Mouse (Mus musculus) CH12.LX (cell line): Measurements from ENCODE around the gene Pum2. TPM values are rescaled to one million over a fixed set of nuclear protein-coding genes. Genes with fewer than 3 reads are reported as not detected.

Source experiments
- DNase-seq: peaks from one replicate; pipeline ENCODE4 v3.0.0-alpha.2; 2013; ENCODE audit errors: extremely low read depth
- H3K27ac ChIP-seq: 2 replicates; pipeline ENCODE4 v1.5.1; 2012; ENCODE audit warnings: low read depth, mild to moderate bottlenecking, control low read depth, moderate library complexity; ENCODE audit not compliant: insufficient read depth
- H3K27me3 ChIP-seq: replicated peaks from 2 replicates; pipeline ENCODE3; 2012; ENCODE audit warnings: inconsistent platforms
- H3K36me3 ChIP-seq, 2 experiments: replicated peaks in 1 of 2; 2 replicates each; pipeline versions ENCODE3 to v1.6.1; 2012; ENCODE audit warnings: inconsistent platforms in 1 of 2, low read length in 1 of 2, mild to moderate bottlenecking in 1 of 2, mixed read lengths in 1 of 2, moderate library complexity in 1 of 2; ENCODE audit not compliant: control insufficient read depth in 1 of 2, insufficient read depth in 1 of 2
- H3K4me1 ChIP-seq, 2 experiments: 2 replicates each; pipeline ENCODE4 v1.6.1; 2012; ENCODE audit warnings: inconsistent platforms in 1 of 2, moderate library complexity in 1 of 2; ENCODE audit not compliant: insufficient read depth in 2 of 2, control insufficient read depth in 1 of 2
- H3K4me2 ChIP-seq: 2 replicates; pipeline ENCODE4 v1.6.1; 2012; ENCODE audit warnings: low read depth, mild to moderate bottlenecking, control low read depth; ENCODE audit not compliant: poor library complexity, insufficient read depth, severe bottlenecking
- H3K4me3 ChIP-seq, 3 experiments: fragments of 150-350 bp in 1 of 3; sonication (generic) in 1 of 3; replicated peaks in 1 of 3; 2 replicates each; pipeline versions ENCODE3 to v1.5.1; 2011 to 2012; ENCODE audit warnings: low read depth in 2 of 3, low read length in 2 of 3, mild to moderate bottlenecking in 2 of 3, moderate library complexity in 2 of 3, control low read depth in 1 of 3, improper control_type of control experiment in 1 of 3, inconsistent platforms in 1 of 3, mixed read lengths in 1 of 3; ENCODE audit not compliant: poor library complexity in 1 of 3
- H3K79me2 ChIP-seq: replicated peaks from 2 replicates; pipeline ENCODE4 v1.6.1; 2012; ENCODE audit warnings: mild to moderate bottlenecking, moderate library complexity; ENCODE audit not compliant: control insufficient read depth, poor library complexity, insufficient read depth, severe bottlenecking; ENCODE audit errors: extremely low read depth
- H3K9ac ChIP-seq: 2 replicates; pipeline ENCODE4 v1.6.1; 2012; ENCODE audit warnings: low read depth, mild to moderate bottlenecking, control low read depth, moderate library complexity; ENCODE audit not compliant: insufficient read depth
- H3K9me3 ChIP-seq: replicated peaks from 2 replicates; pipeline ENCODE3; 2012; ENCODE audit warnings: low read length, inconsistent platforms, mixed read lengths
- CHD2 ChIP-seq: IDR thresholded peaks from 2 replicates; pipeline ENCODE4 v1.6.1; 2011; ENCODE audit warnings: low read length, improper control_type of control experiment
- CTCF ChIP-seq, 2 experiments: IDR thresholded peaks in 1 of 2; conservative IDR thresholded peaks in 1 of 2; 2 replicates each; pipeline ENCODE4 v1.5.1; 2011 to 2012; ENCODE audit warnings: low read depth in 2 of 2, low read length in 2 of 2, improper control_type of control experiment in 1 of 2, inconsistent platforms in 1 of 2, mild to moderate bottlenecking in 1 of 2, moderate library complexity in 1 of 2
- EP300 ChIP-seq: IDR thresholded peaks from 2 replicates; pipeline ENCODE4 v1.6.1; 2011; ENCODE audit warnings: low read length, improper control_type of control experiment
- ETS1 ChIP-seq: conservative IDR thresholded peaks from 2 replicates; pipeline ENCODE4 v1.6.1; 2012; ENCODE audit warnings: low read depth, mild to moderate bottlenecking, inconsistent platforms, low read length, improper control_type of control experiment, moderate library complexity
- GABPA ChIP-seq: IDR thresholded peaks from 2 replicates; pipeline ENCODE4 v1.6.1; 2012; ENCODE audit warnings: low read depth, low read length, improper control_type of control experiment, inconsistent platforms; ENCODE audit not compliant: insufficient replicate concordance
- HCFC1 ChIP-seq: IDR thresholded peaks from 2 replicates; pipeline ENCODE4 v1.6.1; 2012; ENCODE audit warnings: low read depth, mild to moderate bottlenecking, inconsistent platforms, low read length, improper control_type of control experiment
- IRF4 ChIP-seq: IDR thresholded peaks from 2 replicates; pipeline ENCODE4 v1.6.1; 2014; ENCODE audit warnings: low read depth, mild to moderate bottlenecking, inconsistent platforms, low read length, improper control_type of control experiment
- KAT2A ChIP-seq: IDR thresholded peaks from 2 replicates; pipeline ENCODE4 v1.6.1; 2012; ENCODE audit warnings: low read length, improper control_type of control experiment, inconsistent platforms; ENCODE audit not compliant: insufficient replicate concordance
- MAFK ChIP-seq: IDR thresholded peaks from 2 replicates; pipeline ENCODE4 v1.6.1; 2011; ENCODE audit warnings: low read length, improper control_type of control experiment; ENCODE audit not compliant: insufficient replicate concordance
- MAX ChIP-seq: IDR thresholded peaks from 2 replicates; pipeline ENCODE4 v1.6.1; 2011; ENCODE audit warnings: low read length, improper control_type of control experiment
- MAZ ChIP-seq: IDR thresholded peaks from 2 replicates; pipeline ENCODE4 v1.6.1; 2012; ENCODE audit warnings: low read depth, mild to moderate bottlenecking, inconsistent platforms, low read length, improper control_type of control experiment, moderate library complexity
- MEF2A ChIP-seq: IDR thresholded peaks from 2 replicates; pipeline ENCODE4 v1.6.1; 2014; ENCODE audit warnings: low read depth, mild to moderate bottlenecking, inconsistent platforms, low read length, improper control_type of control experiment, borderline replicate concordance
- MYC ChIP-seq: IDR thresholded peaks from 2 replicates; pipeline ENCODE4 v1.6.1; 2011; ENCODE audit warnings: low read depth, mild to moderate bottlenecking, improper control_type of control experiment, low read length
- NELFE ChIP-seq: IDR thresholded peaks from 2 replicates; pipeline ENCODE4 v1.6.1; 2011; ENCODE audit warnings: low read depth, low read length, improper control_type of control experiment
- PAX5 ChIP-seq: IDR thresholded peaks from 2 replicates; pipeline ENCODE4 v1.6.1; 2012; ENCODE audit warnings: low read length, inconsistent platforms, mixed read lengths
- POLR2A ChIP-seq: IDR thresholded peaks from 2 replicates; pipeline ENCODE4 v1.6.1; 2011; ENCODE audit warnings: low read depth, mild to moderate bottlenecking, improper control_type of control experiment, low read length
- POLR2AphosphoS2 ChIP-seq: IDR thresholded peaks from 2 replicates; pipeline ENCODE4 v1.6.1; 2011; ENCODE audit warnings: low read depth, low read length, improper control_type of control experiment
- RAD21 ChIP-seq: IDR thresholded peaks from 2 replicates; pipeline ENCODE4 v1.6.1; 2011; ENCODE audit warnings: low read depth, mild to moderate bottlenecking, low read length, improper control_type of control experiment, moderate library complexity
- RCOR1 ChIP-seq: conservative IDR thresholded peaks from 2 replicates; pipeline ENCODE4 v1.6.1; 2012; ENCODE audit warnings: low read depth, mild to moderate bottlenecking, inconsistent platforms, low read length, improper control_type of control experiment
- SIN3A ChIP-seq: IDR thresholded peaks from 2 replicates; pipeline ENCODE4 v1.6.1; 2012; ENCODE audit warnings: low read length, improper control_type of control experiment, inconsistent platforms
- SMC3 ChIP-seq: IDR thresholded peaks from 2 replicates; pipeline ENCODE4 v1.6.1; 2011; ENCODE audit warnings: low read depth, low read length, improper control_type of control experiment
- TBP ChIP-seq: conservative IDR thresholded peaks from 2 replicates; pipeline ENCODE4 v1.6.1; 2011; ENCODE audit warnings: low read depth, low read length, improper control_type of control experiment
- UBTF ChIP-seq: IDR thresholded peaks from 2 replicates; pipeline ENCODE4 v1.6.1; 2012; ENCODE audit warnings: low read depth, mild to moderate bottlenecking, inconsistent platforms, low read length, improper control_type of control experiment, moderate library complexity
- USF1 ChIP-seq: IDR thresholded peaks from 2 replicates; pipeline ENCODE4 v1.6.1; 2014; ENCODE audit warnings: low read depth, mild to moderate bottlenecking, inconsistent platforms, low read length, improper control_type of control experiment
- USF2 ChIP-seq: conservative IDR thresholded peaks from 2 replicates; pipeline ENCODE4 v1.6.1; 2011; ENCODE audit warnings: low read depth, low read length, improper control_type of control experiment
- ZC3H11A ChIP-seq: IDR thresholded peaks from 2 replicates; pipeline ENCODE4 v1.6.1; 2012; ENCODE audit warnings: low read depth, mild to moderate bottlenecking, inconsistent platforms, low read length, improper control_type of control experiment
- ZKSCAN1 ChIP-seq: IDR thresholded peaks from 2 replicates; pipeline ENCODE4 v1.6.1; 2012; ENCODE audit warnings: low read depth, inconsistent platforms, low read length, improper control_type of control experiment, borderline replicate concordance
- ZMIZ1 ChIP-seq: IDR thresholded peaks from 2 replicates; pipeline ENCODE4 v1.6.1; 2012; ENCODE audit warnings: low read depth, mild to moderate bottlenecking, inconsistent platforms, low read length, improper control_type of control experiment
- ZNF384 ChIP-seq: IDR thresholded peaks from 2 replicates; pipeline ENCODE4 v1.6.1; 2012; ENCODE audit warnings: low read depth, low read length, improper control_type of control experiment, inconsistent platforms
- dilution Hi-C: fragments of 300-500 bp; cut with MboI; formaldehyde crosslinking; loops from 2 replicates; pipeline ENCODE4 v1.14.3; 2020; ENCODE audit warnings: low sequenced_read_pairs; ENCODE audit not compliant: extremely low pct_unique_long_range_greater_than_20kb, extremely low pct_ligation_motif_present
- in situ Hi-C: fragments of 300-500 bp; cut with MboI; formaldehyde crosslinking; loops from 3 replicates; pipeline ENCODE4 v1.14.3; 2019; ENCODE audit warnings: low sequenced_read_pairs, low pct_ligation_motif_present, low pct_unique_long_range_greater_than_20kb, mixed read lengths
- polyA plus RNA-seq: library from polyadenylated mRNA; unstranded; fragments of >175 nt; gene quantifications from 2 replicates; pipeline ENCODE4 v1.2.1, GENCODE M21; 2012; ENCODE audit warnings: low read depth; ENCODE audit not compliant: insufficient read length
- total RNA-seq, 2 experiments: library from RNA; depleted of rRNA; stranded (reverse); fragments of 300-350 nt in 1 of 2; fragments of >200 nt in 1 of 2; gene quantifications; 2 replicates each; pipeline ENCODE4 v1.2.3; 2012 to 2014

Pum2 gene
- total and polyA plus RNA-seq, 3 experiments = 52.9 to 90.2 (median 62.7) TPM

- no peaks in the 10 kb centered on the region for H3K79me2 ChIP-seq
- H3K4me2 ChIP-seq = no peak overlapping the region
- H3K27ac ChIP-seq = no peak overlapping the region
- in situ Hi-C loops = no loop called here
- H3K36me3 ChIP-seq = no peaks in the 10 kb centered on the region
- no peak for DNase-seq
- H3K9ac ChIP-seq = no peak overlapping the region
- H3K9me3 ChIP-seq = no peaks in the 10 kb centered on the region
- no peaks in the 10 kb centered on the region for H3K27me3 ChIP-seq
- dilution Hi-C loops = no loop called here
- peaks cover 28 to 29% of the 10 kb centered on the region in 2 experiments for H3K4me1 ChIP-seq
- H3K4me3 ChIP-seq = no peak overlapping the region
- no peak for TF ChIP-seq HCFC1
- no peak for TF ChIP-seq MEF2A
- TF ChIP-seq CHD2 = no peak
- TF ChIP-seq CTCF (conservative IDR thresholded peaks at IDR 0.05 in 1 of 2, IDR thresholded peaks at IDR 0.05 in 1 of 2; ENCODE audit: low read depth in 2 of 2, low read length in 2 of 2) = peak in 1 of 2 experiments; percentile 54; a peak in 2 of 4 replicates
- TF ChIP-seq USF1 = no peak
- no peak for TF ChIP-seq ZNF384
- TF ChIP-seq RAD21 = peak; percentile 38
- no peak for TF ChIP-seq ZC3H11A
- TF ChIP-seq, all 38 proteins: peak for 2
Measured at GRCm38 (mm10) chr12:8657116-8657515, 16.8 kb upstream of the Pum2 start.

DNA sequence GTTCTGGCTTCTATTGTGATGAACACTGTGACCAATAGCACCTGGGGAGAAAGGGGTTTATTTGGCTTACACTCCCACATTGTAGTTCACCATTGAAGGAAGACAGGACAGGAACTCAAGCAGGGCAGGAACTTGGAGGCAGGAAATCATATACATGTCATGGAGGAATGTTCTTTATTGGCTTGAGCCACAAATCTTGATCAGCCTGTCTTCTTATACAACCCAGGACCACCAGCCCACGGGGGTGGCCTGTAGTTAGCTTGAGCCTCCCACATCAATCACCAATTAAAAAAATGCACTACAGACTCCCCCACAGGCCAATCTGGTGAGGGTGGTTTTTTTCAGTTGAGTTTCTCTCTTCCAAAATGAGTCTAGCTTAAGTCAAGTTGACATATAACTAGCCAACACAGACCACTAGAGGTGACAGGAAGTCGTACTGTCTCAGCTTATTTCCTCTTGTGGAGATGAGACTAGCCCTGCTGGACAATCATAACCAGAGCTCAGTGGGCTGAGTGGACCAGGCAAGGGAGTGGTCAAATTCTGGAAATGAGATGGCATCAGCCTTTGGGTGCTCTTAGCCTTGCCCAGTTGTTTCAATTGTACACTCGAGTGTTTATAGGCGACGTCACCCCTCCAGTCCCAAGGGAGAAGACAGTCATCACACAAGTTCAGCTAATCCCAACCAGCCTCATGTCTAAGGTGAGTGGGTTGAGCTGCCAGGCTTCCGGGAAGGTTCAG lies 16.1 kb upstream of the Pum2 start:
- dilution Hi-C loops = no loop called here
- peak overlapping the region; percentile 25 for H3K9ac ChIP-seq
- H3K27me3 ChIP-seq = no peaks in the 10 kb centered on the region
- peak overlapping the region; percentile 12; the same call in 1 of the 2 replicates for H3K27ac ChIP-seq
- no peaks in the 10 kb centered on the region for H3K9me3 ChIP-seq
- H3K4me1 ChIP-seq = peaks cover 28 to 29% of the 10 kb centered on the region in 2 experiments
- no peaks in the 10 kb centered on the region for H3K79me2 ChIP-seq
- DNase-seq = peak; percentile 58
- H3K4me3 ChIP-seq = no peak overlapping the region
- in situ Hi-C loops = no loop called here
- peak overlapping the region; percentile 64; the same call in 1 of the 2 replicates for H3K4me2 ChIP-seq
- H3K36me3 ChIP-seq = no peaks in the 10 kb centered on the region
- TF ChIP-seq SMC3 (no peak), POLR2A (no peak; the same call in 1 of the 2 replicates), CHD2 (0 out of 2 replicates have a peak, but pooled peaks have one; percentile 45), IRF4 (peak; percentile 90), MAX (no peak; the same call in 1 of the 2 replicates), ETS1 (0 out of 2 replicates have a peak, but pooled peaks have one; percentile 33), RCOR1 (0 out of 2 replicates have a peak, but pooled peaks have one; percentile 65), ZMIZ1 (no peak), EP300 (peak; percentile 82), UBTF (no peak), ZC3H11A (no peak), NELFE (no peak; the same call in 1 of the 2 replicates), POLR2AphosphoS2 (no peak), TBP (0 out of 2 replicates have a peak, but pooled peaks have one; percentile 30), MAZ (no peak), MAFK (no peak), PAX5 (no peak), CTCF (conservative IDR thresholded peaks at IDR 0.05 in 1 of 2, IDR thresholded peaks at IDR 0.05 in 1 of 2; ENCODE audit: low read depth in 2 of 2, low read length in 2 of 2) (peak in 1 of 2 experiments; percentile 15; a peak in 2 of 4 replicates), ZKSCAN1 (no peak), USF1 (no peak), KAT2A (0 out of 2 replicates have a peak, but pooled peaks have one; percentile 40), ZNF384 (peak; percentile 70), USF2 (no peak), GABPA (no peak), MYC (0 out of 2 replicates have a peak, but pooled peaks have one; percentile 38), SIN3A (peak; percentile 21; the same call in 1 of the 2 replicates), MEF2A (peak; percentile 68; the same call in 1 of the 2 replicates)
